Mouse (Mus musculus) midbrain, embryonic 15.5 days (tissue): ENCODE data around the gene Lpp. TPM values are rescaled to one million over a fixed set of nuclear protein-coding genes. Genes with fewer than 3 reads are reported as not detected.

Source experiments
- ATAC-seq: fragments of 200-750 bp; cut with Nextera tagmentation; replicated peaks from 2 replicates; pipeline ENCODE4 v1.8.0; 2017; ENCODE audit warnings: moderate TSS enrichment
- H3K27ac ChIP-seq: fragments of 300-500 bp; sonication (generic); 2 replicates; pipeline ENCODE4 v1.5.1; 2015; ENCODE audit warnings: mild to moderate bottlenecking, inconsistent platforms
- H3K27me3 ChIP-seq: fragments of 300-500 bp; sonication (generic); replicated peaks from 2 replicates; pipeline ENCODE4 v1.6.1; 2015; ENCODE audit warnings: inconsistent platforms
- H3K36me3 ChIP-seq: fragments of 300-500 bp; sonication (generic); replicated peaks from 2 replicates; pipeline ENCODE4 v1.6.1; 2015; ENCODE audit warnings: inconsistent platforms
- H3K4me1 ChIP-seq: fragments of 300-500 bp; sonication (generic); 2 replicates; pipeline ENCODE4 v1.6.1; 2015; ENCODE audit warnings: inconsistent platforms
- H3K4me2 ChIP-seq: fragments of 300-500 bp; sonication (generic); 2 replicates; pipeline ENCODE4 v1.6.1; 2015; ENCODE audit warnings: inconsistent platforms, mild to moderate bottlenecking, moderate library complexity
- H3K4me3 ChIP-seq: fragments of 300-500 bp; sonication (generic); 2 replicates; pipeline ENCODE4 v1.5.1; 2015; ENCODE audit warnings: mild to moderate bottlenecking, inconsistent platforms
- H3K9ac ChIP-seq: fragments of 300-500 bp; sonication (generic); 2 replicates; pipeline ENCODE4 v1.6.1; 2015; ENCODE audit warnings: mild to moderate bottlenecking, inconsistent platforms
- H3K9me3 ChIP-seq: fragments of 300-500 bp; sonication (generic); 2 replicates; pipeline ENCODE4 v1.6.1; 2016; ENCODE audit warnings: inconsistent platforms
- WGBS: fragments of 180-500 bp; shearing (Covaris S2); methylation state at CpG from one replicate; pipeline ENCODE4 v1.1.7; 2015; ENCODE audit warnings: mixed read lengths; 5-methylcytosine and 5-hydroxymethylcytosine counted together
- polyA plus RNA-seq: library from polyadenylated mRNA; unstranded; fragments of >200 nt; fragmentation: Nextera tagmentation; extraction: Ambion mirVana; gene quantifications from 2 replicates; pipeline ENCODE4 v1.2.1, GENCODE M21; 2015

Gene Lpp
- polyA plus RNA-seq, 1 experiment from 2014 or later: 10.4 TPM

GRCm38 (mm10) chr16:24655116-24655515 lies 261.8 kb downstream of the Lpp start:
- no peaks in the 10 kb centered on the region for H3K36me3 ChIP-seq
- no peaks in the 10 kb centered on the region for H3K27me3 ChIP-seq
- ATAC-seq: no peak
- H3K4me2 ChIP-seq: no peak overlapping the region
- no peak overlapping the region for H3K4me3 ChIP-seq
- H3K9ac ChIP-seq: no peak overlapping the region
- no peak overlapping the region for H3K27ac ChIP-seq
- H3K9me3 ChIP-seq: no peaks in the 10 kb centered on the region
- 94% methylated on average over 3 of the region's 3 CpGs for WGBS
- H3K4me1 ChIP-seq: no peaks in the 10 kb centered on the region

- H3K4me3 ChIP-seq: no peak overlapping the region
- no peak overlapping the region for H3K4me2 ChIP-seq
- H3K4me1 ChIP-seq: no peaks in the 10 kb centered on the region
- H3K27me3 ChIP-seq: no peaks in the 10 kb centered on the region
- H3K27ac ChIP-seq: no peak overlapping the region
- H3K9me3 ChIP-seq: no peaks in the 10 kb centered on the region
- 97% methylated on average over 8 of the region's 8 CpGs for WGBS
- H3K9ac ChIP-seq: no peak overlapping the region
- H3K36me3 ChIP-seq: no peaks in the 10 kb centered on the region
- no peak for ATAC-seq
Measured at GRCm38 (mm10) chr16:24656026-24656425, 262.7 kb downstream of the Lpp start.

GRCm38 (mm10) chr16:24656752-24657151 lies 263.4 kb downstream of the Lpp start:
- no peak overlapping the region for H3K27ac ChIP-seq
- H3K9me3 ChIP-seq: no peaks in the 10 kb centered on the region
- H3K36me3 ChIP-seq: no peaks in the 10 kb centered on the region
- H3K4me3 ChIP-seq: no peak overlapping the region
- no peak overlapping the region for H3K4me2 ChIP-seq
- no peaks in the 10 kb centered on the region for H3K4me1 ChIP-seq
- no peak overlapping the region for H3K9ac ChIP-seq
- WGBS: 95% methylated on average over 5 of the region's 5 CpGs
- ATAC-seq: no peak
- no peaks in the 10 kb centered on the region for H3K27me3 ChIP-seq

- H3K27me3 ChIP-seq: no peaks in the 10 kb centered on the region
- no peak overlapping the region for H3K4me3 ChIP-seq
- no peaks in the 10 kb centered on the region for H3K9me3 ChIP-seq
- H3K9ac ChIP-seq: no peak overlapping the region
- H3K36me3 ChIP-seq: no peaks in the 10 kb centered on the region
- ATAC-seq: no peak
- no peak overlapping the region for H3K27ac ChIP-seq
- H3K4me2 ChIP-seq: no peak overlapping the region
- 88% methylated on average over 2 of the region's 2 CpGs for WGBS
- H3K4me1 ChIP-seq: no peaks in the 10 kb centered on the region
Measured at GRCm38 (mm10) chr16:24659049-24659448, 265.7 kb downstream of the Lpp start.

GRCm38 (mm10) chr16:24664131-24664530 lies 270.8 kb downstream of the Lpp start:
- no peak overlapping the region for H3K4me2 ChIP-seq
- no peak for ATAC-seq
- no peak overlapping the region for H3K9ac ChIP-seq
- H3K9me3 ChIP-seq: no peaks in the 10 kb centered on the region
- H3K36me3 ChIP-seq: no peaks in the 10 kb centered on the region
- no peaks in the 10 kb centered on the region for H3K27me3 ChIP-seq
- no peaks in the 10 kb centered on the region for H3K4me1 ChIP-seq
- no peak overlapping the region for H3K4me3 ChIP-seq
- H3K27ac ChIP-seq: no peak overlapping the region

- Histone ChIP-seq H3K9me3 (no peaks in the 10 kb centered on the region), H3K27ac (no peak overlapping the region), H3K9ac (no peak overlapping the region), H3K4me2 (no peak overlapping the region), H3K4me1 (no peaks in the 10 kb centered on the region), H3K36me3 (no peaks in the 10 kb centered on the region), H3K4me3 (no peak overlapping the region), H3K27me3 (no peaks in the 10 kb centered on the region)
- WGBS: 87% methylated on average over 5 of the region's 5 CpGs
- no peak for ATAC-seq
Measured at GRCm38 (mm10) chr16:24669718-24670460, 276.6 kb downstream of the Lpp start.

- H3K36me3 ChIP-seq: no peaks in the 10 kb centered on the region
- H3K4me1 ChIP-seq: no peaks in the 10 kb centered on the region
- no peak for ATAC-seq
- no peak overlapping the region for H3K4me3 ChIP-seq
- no peak overlapping the region for H3K27ac ChIP-seq
- no peaks in the 10 kb centered on the region for H3K27me3 ChIP-seq
- no peak overlapping the region for H3K4me2 ChIP-seq
- no peak overlapping the region for H3K9ac ChIP-seq
- H3K9me3 ChIP-seq: no peaks in the 10 kb centered on the region
Measured at GRCm38 (mm10) chr16:24678942-24679341, 285.6 kb downstream of the Lpp start.

GRCm38 (mm10) chr16:24695062-24695461 lies 301.8 kb downstream of the Lpp start:
- H3K27me3 ChIP-seq: no peaks in the 10 kb centered on the region
- no peak for ATAC-seq
- H3K9ac ChIP-seq: no peak overlapping the region
- no peak overlapping the region for H3K4me3 ChIP-seq
- no peaks in the 10 kb centered on the region for H3K4me1 ChIP-seq
- H3K36me3 ChIP-seq: no peaks in the 10 kb centered on the region
- H3K9me3 ChIP-seq: no peaks in the 10 kb centered on the region
- 95% methylated on average over 4 of the region's 4 CpGs for WGBS
- H3K27ac ChIP-seq: no peak overlapping the region
- no peak overlapping the region for H3K4me2 ChIP-seq

- Histone ChIP-seq H3K27ac (no peak overlapping the region), H3K4me3 (no peak overlapping the region), H3K27me3 (no peaks in the 10 kb centered on the region), H3K36me3 (no peaks in the 10 kb centered on the region), H3K4me1 (no peaks in the 10 kb centered on the region), H3K9me3 (no peaks in the 10 kb centered on the region), H3K9ac (no peak overlapping the region), H3K4me2 (no peak overlapping the region)
- no peak for ATAC-seq
- WGBS: 93% methylated on average over 3 of the region's 3 CpGs
Measured at GRCm38 (mm10) chr16:24704215-24704614, 310.9 kb downstream of the Lpp start.

- no peak overlapping the region for H3K9ac ChIP-seq
- WGBS: 61% methylated on average over 4 of the region's 4 CpGs
- no peak overlapping the region for H3K27ac ChIP-seq
- H3K36me3 ChIP-seq: no peaks in the 10 kb centered on the region
- H3K4me2 ChIP-seq: no peak overlapping the region
- no peak for ATAC-seq
- no peaks in the 10 kb centered on the region for H3K9me3 ChIP-seq
- no peaks in the 10 kb centered on the region for H3K27me3 ChIP-seq
- no peak overlapping the region for H3K4me3 ChIP-seq
- no peaks in the 10 kb centered on the region for H3K4me1 ChIP-seq
Measured at GRCm38 (mm10) chr16:24723641-24724040, 330.3 kb downstream of the Lpp start.

GRCm38 (mm10) chr16:24732751-24733150 lies 339.4 kb downstream of the Lpp start:
- WGBS: 90% methylated on average over 1 of the region's 1 CpGs

GRCm38 (mm10) chr16:24733321-24733720 lies 340.0 kb downstream of the Lpp start:
- Histone ChIP-seq H3K27ac (no peak overlapping the region), H3K27me3 (no peaks in the 10 kb centered on the region), H3K4me2 (no peak overlapping the region), H3K9me3 (no peaks in the 10 kb centered on the region), H3K4me1 (peaks cover 11% of the 10 kb centered on the region; the same call in 1 of the 2 replicates), H3K9ac (no peak overlapping the region), H3K36me3 (no peaks in the 10 kb centered on the region), H3K4me3 (no peak overlapping the region)
- WGBS: 84% methylated on average over 1 of the region's 1 CpGs
- no peak for ATAC-seq

More at GRCm38 (mm10) chr16:24732751-24733150, 339.4 kb downstream of the Lpp start:
- Histone ChIP-seq H3K9me3 (no peaks in the 10 kb centered on the region), H3K4me2 (no peak overlapping the region), H3K4me3 (no peak overlapping the region), H3K9ac (no peak overlapping the region), H3K27ac (no peak overlapping the region), H3K27me3 (no peaks in the 10 kb centered on the region), H3K4me1 (peaks cover 6% of the 10 kb centered on the region; the same call in 1 of the 2 replicates), H3K36me3 (no peaks in the 10 kb centered on the region)
- no peak for ATAC-seq

GRCm38 (mm10) chr16:24735754-24736153 lies 342.4 kb downstream of the Lpp start:
- no peak for ATAC-seq
- no peak overlapping the region for H3K4me3 ChIP-seq
- 85% methylated on average over 2 of the region's 2 CpGs for WGBS

More at GRCm38 (mm10) chr16:24735754-24736153, 342.4 kb downstream of the Lpp start:
- H3K27ac ChIP-seq: no peak overlapping the region
- no peak overlapping the region for H3K9ac ChIP-seq
- peaks cover 13% of the 10 kb centered on the region; the same call in 1 of the 2 replicates for H3K4me1 ChIP-seq
- H3K9me3 ChIP-seq: no peaks in the 10 kb centered on the region
- H3K36me3 ChIP-seq: no peaks in the 10 kb centered on the region
- no peaks in the 10 kb centered on the region for H3K27me3 ChIP-seq
- H3K4me2 ChIP-seq: no peak overlapping the region
